Mouse (Mus musculus) cerebellum, adult 2 months (tissue): ENCODE data around the gene Colgalt2.

Experiments
- CTCF ChIP-seq: fragments of 200-500 bp; IDR thresholded peaks from 2 replicates; pipeline ENCODE4 v1.5.1; 2011; ENCODE audit warnings: low read depth, mild to moderate bottlenecking, control low read depth, low read length, moderate library complexity, borderline replicate concordance; ENCODE audit not compliant: insufficient read depth
- POLR2A ChIP-seq: fragments of 200-500 bp; IDR thresholded peaks from 2 replicates; pipeline ENCODE4 v1.6.1; 2011; ENCODE audit warnings: low read length, control low read depth, borderline replicate concordance; ENCODE audit not compliant: insufficient read depth

DNA sequence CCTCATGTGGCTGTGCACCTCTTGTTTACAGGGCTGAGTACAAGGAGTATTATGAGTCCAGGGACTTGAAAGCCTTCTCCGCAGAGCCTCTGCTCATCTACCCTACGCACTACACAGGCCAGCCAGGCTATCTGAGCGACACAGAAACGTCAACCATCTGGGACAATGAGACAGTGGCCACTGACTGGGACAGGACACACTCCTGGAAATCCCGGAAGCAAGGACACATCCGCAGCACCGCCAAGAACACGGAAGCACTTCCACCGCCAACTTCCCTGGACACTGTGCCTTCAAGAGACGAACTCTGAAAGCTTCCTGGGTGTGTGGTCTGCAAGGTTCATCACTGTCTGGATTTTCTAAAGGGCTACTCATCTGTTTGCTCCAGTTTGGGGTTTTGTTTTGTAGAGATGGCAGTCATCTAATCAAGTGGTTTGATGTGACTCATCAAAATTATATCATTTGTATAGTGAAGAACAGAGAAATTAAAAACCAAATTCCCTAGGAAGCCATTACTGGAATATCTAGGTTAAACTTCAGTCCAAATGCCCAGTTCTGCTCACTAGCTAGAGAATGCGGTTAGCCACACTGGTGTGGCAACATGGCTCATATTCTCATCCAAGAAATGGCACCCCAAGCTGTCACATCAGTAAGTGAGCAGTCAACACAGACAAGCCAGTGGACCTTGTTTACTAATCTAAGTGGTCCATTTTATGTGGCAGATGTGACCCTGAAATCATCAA is 109.0 kb downstream of the Colgalt2 start:
- TF ChIP-seq CTCF (no peak), POLR2A (no peak)
